In the genomic region with DNA sequence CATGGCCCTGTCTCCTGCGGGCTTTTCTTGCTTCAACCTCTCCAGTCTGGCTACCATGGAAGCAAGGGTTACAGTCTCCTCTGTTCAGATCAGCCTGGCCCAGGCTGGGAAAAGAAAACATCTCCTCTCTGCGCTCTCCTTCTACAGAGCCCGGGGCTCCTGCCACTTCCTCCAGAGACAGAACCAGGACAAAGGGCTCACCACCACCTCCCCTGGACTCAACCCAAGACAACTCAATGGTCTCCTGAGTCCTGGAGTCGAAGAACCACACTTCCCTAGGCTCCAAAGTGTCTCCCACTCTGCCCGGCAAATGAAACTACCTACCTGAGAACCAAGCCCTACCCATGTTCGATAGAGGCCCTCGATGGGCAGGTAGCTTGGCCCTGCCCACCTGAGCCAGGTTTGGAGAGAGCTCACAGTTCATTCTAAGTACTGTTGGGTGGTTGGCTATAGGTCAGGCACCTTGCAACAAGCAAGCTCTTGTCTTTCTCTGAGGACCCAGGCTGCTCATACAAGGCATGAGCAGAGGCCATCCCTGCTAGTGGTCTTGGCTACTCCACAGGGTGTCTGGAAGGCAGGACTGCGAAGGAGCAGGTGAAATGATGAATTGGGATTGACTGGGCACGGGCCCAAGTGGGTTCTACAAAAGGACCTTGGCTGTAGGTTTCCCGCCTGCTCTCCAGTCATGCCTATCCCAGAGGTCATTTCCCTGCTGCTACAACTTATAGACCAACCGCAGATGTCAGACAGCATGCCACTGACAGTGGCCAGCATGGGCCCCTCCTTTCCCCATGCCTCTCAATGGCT, we compare ENCODE assay signal across 8 mouse cellular contexts. TPM values are rescaled to one million over a fixed set of nuclear protein-coding genes. Genes with fewer than 3 reads are reported as not detected.
A peak's percentile ranks its signal among the peaks of the same experiment; 100 is the strongest.
DNase-seq lines count a peak whose midpoint lies in the region; ATAC-seq lines count a peak whose summit lies in the region.

No protein-coding gene starts in this region.

- no peak overlapping the region for H3K9ac ChIP-seq in kidney, embryonic 14.5 days (ENCODE audit: low read depth, low read length)
- 0 out of 2 replicates have a peak overlapping the region, but pooled peaks have one; percentile 20 for H3K9ac ChIP-seq in hindbrain, embryonic 12.5 days
- H3K9ac ChIP-seq in midbrain, embryonic 15.5 days = no peak overlapping the region

- WGBS in kidney, embryonic 14.5 days = 65% methylated on average over 11 of the region's 11 CpGs
- WGBS in embryonic facial prominence, embryonic 10.5 days = 69% methylated on average over 11 of the region's 11 CpGs
- 62% methylated on average over 11 of the region's 11 CpGs for WGBS in hindbrain, embryonic 12.5 days
- WGBS in midbrain, embryonic 15.5 days = 62% methylated on average over 11 of the region's 11 CpGs

- ATAC-seq in kidney, embryonic 14.5 days (ENCODE audit: low FRiP score, low TSS enrichment) = no peak
- ATAC-seq in hindbrain, embryonic 12.5 days (ENCODE audit: low FRiP score) = no peak
- no peak for ATAC-seq in midbrain, embryonic 15.5 days (replicated peaks)

- peaks cover 16% of the 10 kb centered on the region for H3K27me3 ChIP-seq in kidney, embryonic 14.5 days (ENCODE audit: control insufficient read depth, insufficient read depth, low read length)
- peaks cover 100% of the 10 kb centered on the region for H3K27me3 ChIP-seq in embryonic facial prominence, embryonic 10.5 days (replicated peaks; ENCODE audit: low read depth, poor library complexity, severe bottlenecking)
- H3K27me3 ChIP-seq in hindbrain, embryonic 12.5 days = peaks cover 49% of the 10 kb centered on the region
- peaks cover 6% of the 10 kb centered on the region; the same call in 1 of the 2 replicates for H3K27me3 ChIP-seq in midbrain, embryonic 15.5 days (replicated peaks)

- H3K4me3 ChIP-seq in kidney, embryonic 14.5 days (ENCODE audit: low read length) = no peak overlapping the region
- H3K4me3 ChIP-seq in embryonic facial prominence, embryonic 10.5 days = no peak overlapping the region
- H3K4me3 ChIP-seq in hindbrain, embryonic 12.5 days = no peak overlapping the region
- no peak overlapping the region for H3K4me3 ChIP-seq in midbrain, embryonic 15.5 days

- peak overlapping the region; percentile 47; the same call in 1 of the 2 replicates for H3K27ac ChIP-seq in kidney, embryonic 14.5 days (ENCODE audit: low read depth, low read length)
- H3K27ac ChIP-seq in embryonic facial prominence, embryonic 10.5 days (replicated peaks) = peak overlapping the region; percentile 79
- peak overlapping the region; percentile 87 for H3K27ac ChIP-seq in hindbrain, embryonic 12.5 days
- peak overlapping the region; percentile 76 for H3K27ac ChIP-seq in midbrain, embryonic 15.5 days

- no peak for DNase-seq in kidney, adult 8-10 months
- DNase-seq in embryonic facial prominence, embryonic 10.5 days (ENCODE audit: low spot score) = no peak
- no peak for DNase-seq in natural killer cell, adult 2 months (ENCODE audit: low spot score in 2 of 2)
- DNase-seq in embryo, embryonic 10.5 days (ENCODE audit: low spot score) = no peak
- DNase-seq in lung, adult 18-20 months = no peak

- no peaks in the 10 kb centered on the region; the same call in 1 of the 2 replicates for H3K36me3 ChIP-seq in kidney, embryonic 14.5 days (ENCODE audit: control insufficient read depth, insufficient read depth, low read length)
- no peaks in the 10 kb centered on the region for H3K36me3 ChIP-seq in embryonic facial prominence, embryonic 10.5 days (replicated peaks)
- H3K36me3 ChIP-seq in hindbrain, embryonic 12.5 days = no peaks in the 10 kb centered on the region
- H3K36me3 ChIP-seq in midbrain, embryonic 15.5 days (replicated peaks) = no peaks in the 10 kb centered on the region

- H3K4me1 ChIP-seq in kidney, embryonic 14.5 days (ENCODE audit: control insufficient read depth, insufficient read depth, low read length) = peaks cover 39% of the 10 kb centered on the region
- peaks cover 64% of the 10 kb centered on the region for H3K4me1 ChIP-seq in embryonic facial prominence, embryonic 10.5 days
- peaks cover 51% of the 10 kb centered on the region for H3K4me1 ChIP-seq in hindbrain, embryonic 12.5 days
- H3K4me1 ChIP-seq in midbrain, embryonic 15.5 days = peaks cover 40% of the 10 kb centered on the region

- H3K4me2 ChIP-seq in kidney, embryonic 14.5 days (replicated peaks; ENCODE audit: low read depth, low read length) = no peak overlapping the region
- H3K4me2 ChIP-seq in hindbrain, embryonic 12.5 days (replicated peaks) = no peak overlapping the region
- no peak overlapping the region for H3K4me2 ChIP-seq in midbrain, embryonic 15.5 days

- H3K9me3 ChIP-seq in kidney, embryonic 14.5 days (ENCODE audit: control insufficient read depth, low read length) = no peaks in the 10 kb centered on the region
- no peaks in the 10 kb centered on the region for H3K9me3 ChIP-seq in embryonic facial prominence, embryonic 10.5 days
- H3K9me3 ChIP-seq in hindbrain, embryonic 12.5 days (replicated peaks) = no peaks in the 10 kb centered on the region
- H3K9me3 ChIP-seq in midbrain, embryonic 15.5 days = no peaks in the 10 kb centered on the region

RNA-seq across cellular contexts. Expression of a gene that starts 8.8 kb away (rescaled TPM):
- polyA plus RNA-seq in kidney, embryonic 14.5 days (2014; fragmentation: Nextera tagmentation; extraction: Ambion mirVana) = 1.7 and 2.8 TPM in 2 replicates
- polyA plus RNA-seq in embryonic facial prominence, embryonic 10.5 days (2016; fragmentation: Nextera tagmentation; extraction: Ambion mirVana) = 1.6 and 3.6 TPM in 2 replicates
- polyA plus RNA-seq in hindbrain, embryonic 12.5 days (2016; fragmentation: Nextera tagmentation; extraction: Ambion mirVana) = 3.0 and 3.6 TPM in 2 replicates
- polyA plus RNA-seq in midbrain, embryonic 15.5 days (2015; fragmentation: Nextera tagmentation; extraction: Ambion mirVana) = 0.97 and 1.8 TPM in 2 replicates

RNA-seq across cellular contexts. Expression of a gene that starts 30.3 kb away (rescaled TPM):
- polyA plus RNA-seq in kidney, embryonic 14.5 days (2014; fragmentation: Nextera tagmentation; extraction: Ambion mirVana) = 6.3 and 8.9 TPM in 2 replicates
- polyA plus RNA-seq in embryonic facial prominence, embryonic 10.5 days (2016; fragmentation: Nextera tagmentation; extraction: Ambion mirVana) = 4.3 and 5.5 TPM in 2 replicates
- 4.6 and 4.9 TPM in 2 replicates for polyA plus RNA-seq in hindbrain, embryonic 12.5 days (2016; fragmentation: Nextera tagmentation; extraction: Ambion mirVana)
- polyA plus RNA-seq in midbrain, embryonic 15.5 days (2015; fragmentation: Nextera tagmentation; extraction: Ambion mirVana) = 3.4 and 4.2 TPM in 2 replicates

RNA-seq across cellular contexts. Expression of a gene that starts 43.9 kb away (rescaled TPM):
- polyA plus RNA-seq in kidney, embryonic 14.5 days (2014; fragmentation: Nextera tagmentation; extraction: Ambion mirVana) = 28.1 and 33.1 TPM in 2 replicates
- polyA plus RNA-seq in embryonic facial prominence, embryonic 10.5 days (2016; fragmentation: Nextera tagmentation; extraction: Ambion mirVana) = 30.4 and 30.8 TPM in 2 replicates
- polyA plus RNA-seq in hindbrain, embryonic 12.5 days (2016; fragmentation: Nextera tagmentation; extraction: Ambion mirVana) = 20.9 and 21.3 TPM in 2 replicates
- 16.3 and 17.2 TPM in 2 replicates for polyA plus RNA-seq in midbrain, embryonic 15.5 days (2015; fragmentation: Nextera tagmentation; extraction: Ambion mirVana)

RNA-seq across cellular contexts. Expression of a gene that starts 45.5 kb away (rescaled TPM):
- polyA plus RNA-seq in kidney, embryonic 14.5 days (2014; fragmentation: Nextera tagmentation; extraction: Ambion mirVana) = 65.4 and 82.3 TPM in 2 replicates
- 69.1 and 71.2 TPM in 2 replicates for polyA plus RNA-seq in embryonic facial prominence, embryonic 10.5 days (2016; fragmentation: Nextera tagmentation; extraction: Ambion mirVana)
- polyA plus RNA-seq in hindbrain, embryonic 12.5 days (2016; fragmentation: Nextera tagmentation; extraction: Ambion mirVana) = 51.2 and 55.9 TPM in 2 replicates
- 63.3 and 66.7 TPM in 2 replicates for polyA plus RNA-seq in midbrain, embryonic 15.5 days (2015; fragmentation: Nextera tagmentation; extraction: Ambion mirVana)
